Mouse (Mus musculus) E14TG2a.4 (cell line): Measurements from ENCODE around the gene Hyal2.

Experiments
- CTCF ChIP-seq: conservative IDR thresholded peaks from 2 replicates; pipeline ENCODE4 v1.5.1; 2014; ENCODE audit warnings: low read length
- POU5F1 ChIP-seq: IDR thresholded peaks from 2 replicates; pipeline ENCODE4 v1.6.1; 2014; ENCODE audit warnings: low read length, borderline replicate concordance

GRCm38 (mm10) chr9:107549297-107550074 is 18.3 kb upstream of the Hyal2 start:
- no peak for TF ChIP-seq CTCF
- no peak for TF ChIP-seq POU5F1
